Mouse (Mus musculus): ENCODE data around the gene Lin28b. TPM values are rescaled to one million over a fixed set of nuclear protein-coding genes. Genes with fewer than 3 reads are reported as not detected.

Gene Lin28b
- total RNA-seq, 1 experiment from 2014 or later = not detected

Other genes with a start within 250 kb of the Lin28b start
- 0.41 and 0.53 TPM in 2 replicates for gene Bves, start 150.6 kb downstream of the Lin28b start, total RNA-seq (2021)
- gene Hace1, start 91.4 kb upstream of the Lin28b start, total RNA-seq (2021) = 8.9 and 13.3 TPM in 2 replicates